Mouse (Mus musculus): ENCODE data around the gene Pitpnm1. TPM values are rescaled to one million over a fixed set of nuclear protein-coding genes. Genes with fewer than 3 reads are reported as not detected.

Gene Pitpnm1
- polyA plus RNA-seq, 1 experiment: 568 TPM

GRCm38 (mm10) chr19:4082219-4082965 is 17.4 kb upstream of the Pitpnm1 start:
- TF ChIP-seq CTCF (IDR thresholded peaks at IDR 0.05; ENCODE audit: borderline replicate concordance, insufficient read depth, low read depth, low read length): no peak
- no peak for TF ChIP-seq POLR2A (IDR thresholded peaks at IDR 0.05; ENCODE audit: borderline replicate concordance, insufficient read depth, low read length)
- 9% methylated on average over 11 of the region's 11 CpGs for WGBS
- H3K27me3 ChIP-seq (ENCODE audit: control insufficient read depth, insufficient read depth, low read length): no peaks in the 10 kb centered on the region
- peak overlapping the region; percentile 94 for H3K27ac ChIP-seq (ENCODE audit: insufficient read depth, low read length)
- no peak overlapping the region for H3K4me3 ChIP-seq (replicated peaks; ENCODE audit: insufficient read depth, low read depth, low read length)
- H3K4me1 ChIP-seq (ENCODE audit: control insufficient read depth, insufficient read depth, low read length): peaks cover 59% of the 10 kb centered on the region
- peak; percentile 56 to 58 for DNase-seq

DNA sequence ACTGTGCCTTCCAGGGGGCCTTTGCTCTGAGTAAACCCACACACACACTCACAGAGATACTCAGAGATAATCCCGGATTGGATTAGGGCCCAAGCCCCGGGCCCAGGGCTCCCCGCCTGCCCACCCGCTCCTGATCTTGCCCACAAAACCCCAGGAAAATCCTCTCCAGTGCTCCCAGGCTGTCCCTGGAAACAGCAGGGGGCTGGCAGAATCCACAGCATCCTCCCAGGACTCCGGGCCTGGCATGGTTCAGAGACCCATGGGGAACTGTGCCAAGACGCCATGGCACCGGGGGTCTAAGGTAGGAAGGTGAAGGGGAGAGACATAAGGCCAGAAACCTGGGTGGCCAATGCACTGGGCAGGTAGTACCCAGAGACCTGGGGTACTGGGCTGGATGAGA is 16.5 kb upstream of the Pitpnm1 start:
- Histone ChIP-seq H3K4me1 (ENCODE audit: control insufficient read depth, insufficient read depth, low read length) (peaks cover 52% of the 10 kb centered on the region), H3K4me3 (replicated peaks; ENCODE audit: insufficient read depth, low read depth, low read length) (no peak overlapping the region), H3K27ac (ENCODE audit: insufficient read depth, low read length) (peak overlapping the region; percentile 94), H3K27me3 (ENCODE audit: control insufficient read depth, insufficient read depth, low read length) (no peaks in the 10 kb centered on the region)
- 51% methylated on average over 7 of the region's 7 CpGs for WGBS
- peak in 1 of 2 experiments; percentile 39 for DNase-seq
- no peak for TF ChIP-seq CTCF (IDR thresholded peaks at IDR 0.05; ENCODE audit: borderline replicate concordance, insufficient read depth, low read depth, low read length)
- TF ChIP-seq POLR2A (IDR thresholded peaks at IDR 0.05; ENCODE audit: borderline replicate concordance, insufficient read depth, low read length): no peak

DNA sequence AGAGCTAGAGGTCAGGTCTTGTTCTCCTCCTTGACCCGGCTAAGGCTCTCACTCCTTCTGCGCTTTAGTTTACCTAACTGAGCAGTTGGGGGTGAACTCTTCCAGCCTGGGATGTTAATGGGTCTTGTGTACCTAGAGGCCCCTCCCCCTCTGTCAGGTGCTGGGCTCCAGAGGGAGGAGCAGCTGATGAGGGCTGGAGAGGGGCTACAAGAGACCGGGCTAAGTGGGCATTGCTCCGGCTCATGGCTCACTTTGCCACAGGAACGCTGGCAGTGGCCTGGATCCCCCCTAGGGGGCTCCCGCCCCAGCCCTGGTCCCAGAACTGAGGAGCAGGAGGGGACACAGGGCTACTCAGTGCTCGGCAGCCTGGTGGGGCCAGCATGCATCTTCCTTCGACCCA is 16.0 kb upstream of the Pitpnm1 start:
- H3K27me3 ChIP-seq (ENCODE audit: control insufficient read depth, insufficient read depth, low read length): no peaks in the 10 kb centered on the region
- peaks cover 51% of the 10 kb centered on the region for H3K4me1 ChIP-seq (ENCODE audit: control insufficient read depth, insufficient read depth, low read length)
- H3K4me3 ChIP-seq (replicated peaks; ENCODE audit: insufficient read depth, low read depth, low read length): no peak overlapping the region
- H3K27ac ChIP-seq (ENCODE audit: insufficient read depth, low read length): peak overlapping the region; percentile 94
- 36% methylated on average over 8 of the region's 8 CpGs for WGBS
- TF ChIP-seq POLR2A (IDR thresholded peaks at IDR 0.05; ENCODE audit: borderline replicate concordance, insufficient read depth, low read length) (no peak), CTCF (IDR thresholded peaks at IDR 0.05; ENCODE audit: borderline replicate concordance, insufficient read depth, low read depth, low read length) (no peak)
- DNase-seq: no peak

- no peak for TF ChIP-seq POLR2A (IDR thresholded peaks at IDR 0.05; ENCODE audit: borderline replicate concordance, insufficient read depth, low read length)
- TF ChIP-seq CTCF (IDR thresholded peaks at IDR 0.05; ENCODE audit: borderline replicate concordance, insufficient read depth, low read depth, low read length): peak; percentile 56; the same call in 1 of the 2 replicates
- peak overlapping the region; percentile 94; the same call in 1 of the 2 replicates for H3K27ac ChIP-seq (ENCODE audit: insufficient read depth, low read length)
- no peaks in the 10 kb centered on the region for H3K27me3 ChIP-seq (ENCODE audit: control insufficient read depth, insufficient read depth, low read length)
- peaks cover 42% of the 10 kb centered on the region for H3K4me1 ChIP-seq (ENCODE audit: control insufficient read depth, insufficient read depth, low read length)
- DNase-seq: peak in 1 of 2 experiments; percentile 11
- 88% methylated on average over 1 of the region's 1 CpGs for WGBS
- no peak overlapping the region for H3K4me3 ChIP-seq (replicated peaks; ENCODE audit: insufficient read depth, low read depth, low read length)
Observed at GRCm38 (mm10) chr19:4084984-4085383, 14.8 kb upstream of the Pitpnm1 start.

DNA sequence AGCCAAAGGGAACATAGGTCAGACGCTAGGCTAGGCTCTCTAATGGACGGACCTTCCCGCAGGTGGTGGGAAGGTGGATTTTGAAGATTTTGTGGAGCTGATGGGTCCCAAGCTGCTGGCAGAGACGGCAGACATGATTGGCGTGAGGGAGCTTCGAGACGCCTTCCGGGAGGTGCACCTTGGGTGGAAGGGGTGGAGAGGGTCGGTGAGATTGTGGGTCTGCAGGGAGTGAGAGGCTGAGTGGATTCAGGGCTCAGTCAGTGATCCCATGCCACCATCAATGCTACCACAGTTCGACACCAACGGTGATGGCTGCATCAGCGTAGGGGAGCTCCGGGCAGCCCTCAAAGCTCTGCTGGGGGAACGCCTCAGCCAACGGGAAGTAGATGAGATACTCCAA is 13.6 kb upstream of the Pitpnm1 start:
- no peak overlapping the region for H3K4me3 ChIP-seq (replicated peaks; ENCODE audit: insufficient read depth, low read depth, low read length)
- peaks cover 36% of the 10 kb centered on the region for H3K4me1 ChIP-seq (ENCODE audit: control insufficient read depth, insufficient read depth, low read length)
- no peak overlapping the region for H3K27ac ChIP-seq (ENCODE audit: insufficient read depth, low read length)
- TF ChIP-seq POLR2A (IDR thresholded peaks at IDR 0.05; ENCODE audit: borderline replicate concordance, insufficient read depth, low read length): no peak
- no peak for TF ChIP-seq CTCF (IDR thresholded peaks at IDR 0.05; ENCODE audit: borderline replicate concordance, insufficient read depth, low read depth, low read length)
- WGBS: 94% methylated on average over 15 of the region's 15 CpGs
- H3K27me3 ChIP-seq (ENCODE audit: control insufficient read depth, insufficient read depth, low read length): no peaks in the 10 kb centered on the region
- DNase-seq: no peak

DNA sequence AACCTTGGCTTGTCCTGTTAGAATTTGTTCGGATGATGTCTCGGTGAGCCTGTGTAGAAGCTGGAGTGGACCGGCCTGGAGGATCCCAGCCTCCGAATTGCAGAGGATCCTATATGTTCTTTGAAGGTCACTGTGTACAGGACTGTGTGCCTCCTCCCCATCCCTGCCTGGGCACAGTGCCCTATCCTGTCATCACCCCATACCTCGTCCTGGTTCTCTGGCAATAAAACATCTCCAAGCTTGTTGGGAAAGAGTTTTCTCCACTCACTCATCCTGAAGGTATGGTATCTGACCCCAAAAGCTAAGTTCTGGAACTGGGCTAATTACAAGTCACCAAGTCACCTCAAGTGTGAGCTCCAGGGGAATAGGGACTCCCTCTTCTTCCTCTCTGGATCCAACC is 12.7 kb upstream of the Pitpnm1 start:
- TF ChIP-seq CTCF (IDR thresholded peaks at IDR 0.05; ENCODE audit: borderline replicate concordance, insufficient read depth, low read depth, low read length): no peak
- no peak for TF ChIP-seq POLR2A (IDR thresholded peaks at IDR 0.05; ENCODE audit: borderline replicate concordance, insufficient read depth, low read length)
- 68% methylated on average over 5 of the region's 5 CpGs for WGBS

DNA sequence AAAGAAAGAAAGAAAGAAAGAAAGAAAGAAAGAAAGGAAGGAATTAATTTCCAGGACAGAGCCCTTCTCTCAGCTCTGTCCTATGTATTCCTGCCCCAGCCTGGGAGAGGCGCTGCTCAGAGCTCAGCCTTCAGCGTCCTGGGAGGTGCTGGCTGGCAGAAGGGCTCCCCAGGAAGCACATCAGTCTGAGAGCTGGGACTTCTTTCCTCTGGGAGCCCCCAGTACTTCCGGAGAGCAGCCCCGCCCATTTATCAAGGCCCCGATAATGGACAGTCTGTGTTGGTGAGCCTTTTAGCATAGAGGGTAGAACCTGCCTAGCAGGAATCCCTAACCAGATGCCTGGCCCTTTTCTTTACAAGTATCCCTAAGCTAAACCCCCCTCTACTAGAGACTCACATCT is 11.7 kb upstream of the Pitpnm1 start:
- Histone ChIP-seq H3K4me1 (ENCODE audit: control insufficient read depth, insufficient read depth, low read length) (peaks cover 19% of the 10 kb centered on the region), H3K27ac (ENCODE audit: insufficient read depth, low read length) (no peak overlapping the region), H3K27me3 (ENCODE audit: control insufficient read depth, insufficient read depth, low read length) (no peaks in the 10 kb centered on the region), H3K4me3 (replicated peaks; ENCODE audit: insufficient read depth, low read depth, low read length) (no peak overlapping the region)
- no peak for DNase-seq
- 70% methylated on average over 5 of the region's 5 CpGs for WGBS
- TF ChIP-seq CTCF (IDR thresholded peaks at IDR 0.05; ENCODE audit: borderline replicate concordance, insufficient read depth, low read depth, low read length) (no peak), POLR2A (IDR thresholded peaks at IDR 0.05; ENCODE audit: borderline replicate concordance, insufficient read depth, low read length) (no peak)

More for the DNA sequence above, 12.7 kb upstream of the Pitpnm1 start:
- H3K27ac ChIP-seq (ENCODE audit: insufficient read depth, low read length): no peak overlapping the region
- H3K4me1 ChIP-seq (ENCODE audit: control insufficient read depth, insufficient read depth, low read length): peaks cover 30% of the 10 kb centered on the region
- no peaks in the 10 kb centered on the region for H3K27me3 ChIP-seq (ENCODE audit: control insufficient read depth, insufficient read depth, low read length)
- no peak for DNase-seq
- no peak overlapping the region for H3K4me3 ChIP-seq (replicated peaks; ENCODE audit: insufficient read depth, low read depth, low read length)

DNA sequence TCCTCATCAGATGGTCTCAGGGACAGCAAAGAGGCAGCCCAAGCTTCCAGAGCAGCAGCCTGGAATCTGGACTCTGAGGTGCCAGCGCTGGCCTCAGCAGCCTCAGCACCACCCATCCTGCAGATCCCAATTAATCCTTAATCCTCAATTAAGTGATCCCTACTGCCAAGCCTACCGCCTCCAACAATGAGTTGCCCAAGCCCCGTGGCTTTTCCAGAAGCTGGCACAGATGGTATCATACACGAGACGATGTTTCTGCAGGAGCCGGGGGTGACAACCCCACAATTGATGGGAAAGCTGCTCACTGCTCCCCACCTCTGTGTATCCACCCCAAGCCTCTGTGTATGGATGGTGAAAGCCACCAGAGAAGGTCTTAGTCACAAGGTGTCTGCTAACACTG is 10.7 kb upstream of the Pitpnm1 start:
- Histone ChIP-seq H3K27me3 (ENCODE audit: control insufficient read depth, insufficient read depth, low read length) (no peaks in the 10 kb centered on the region), H3K4me3 (replicated peaks; ENCODE audit: insufficient read depth, low read depth, low read length) (no peak overlapping the region), H3K27ac (ENCODE audit: insufficient read depth, low read length) (no peak overlapping the region), H3K4me1 (ENCODE audit: control insufficient read depth, insufficient read depth, low read length) (peaks cover 9% of the 10 kb centered on the region)
- 36% methylated on average over 6 of the region's 6 CpGs for WGBS
- DNase-seq: no peak
- TF ChIP-seq POLR2A (IDR thresholded peaks at IDR 0.05; ENCODE audit: borderline replicate concordance, insufficient read depth, low read length) (no peak), CTCF (IDR thresholded peaks at IDR 0.05; ENCODE audit: borderline replicate concordance, insufficient read depth, low read depth, low read length) (no peak)
